Mouse (Mus musculus) neural tube, embryonic 13.5 days (tissue): ENCODE results near the gene Dusp12. TPM values are rescaled to one million over a fixed set of nuclear protein-coding genes. Genes with fewer than 3 reads are reported as not detected.

Experiments used
- polyA plus RNA-seq: library from polyadenylated mRNA; unstranded; fragments of >200 nt; fragmentation: Nextera tagmentation; extraction: Ambion mirVana; gene quantifications from 2 replicates; pipeline ENCODE4 v1.2.1, GENCODE M21; 2015

Gene Dusp12
- polyA plus RNA-seq, 1 experiment from 2014 or later = 39.5 TPM

Other genes with a start within 250 kb of the Dusp12 start
- gene Olfml2b, start 241.0 kb downstream of the Dusp12 start, polyA plus RNA-seq = 13.0 and 14.4 TPM in 2 replicates
- gene Atf6, start 17.8 kb downstream of the Dusp12 start, polyA plus RNA-seq = 7.3 and 8.1 TPM in 2 replicates
- 0.50 and 0.55 TPM in 2 replicates for gene Gm26620, start 475 bp downstream of the Dusp12 start, polyA plus RNA-seq
- gene Fcrlb, start 27.4 kb upstream of the Dusp12 start, polyA plus RNA-seq = 0.39 and 0.50 TPM in 2 replicates
- gene Fcrla, start 42.0 kb upstream of the Dusp12 start, polyA plus RNA-seq = not detected in 2 replicates
- 0.59 and 0.83 TPM in 2 replicates for gene Fcgr2b, start 91.0 kb upstream of the Dusp12 start, polyA plus RNA-seq
- not detected in 2 replicates for gene Fcgr4, start 133.4 kb upstream of the Dusp12 start, polyA plus RNA-seq
- 9.0 and 10.9 TPM in 2 replicates for gene Fcgr3, start 179.4 kb upstream of the Dusp12 start, polyA plus RNA-seq
- gene Cfap126, start 228.4 kb upstream of the Dusp12 start, polyA plus RNA-seq = 2.8 and 2.9 TPM in 2 replicates